Mouse (Mus musculus): ENCODE measurements around the gene Abhd6.

Abhd6 gene

DNA sequence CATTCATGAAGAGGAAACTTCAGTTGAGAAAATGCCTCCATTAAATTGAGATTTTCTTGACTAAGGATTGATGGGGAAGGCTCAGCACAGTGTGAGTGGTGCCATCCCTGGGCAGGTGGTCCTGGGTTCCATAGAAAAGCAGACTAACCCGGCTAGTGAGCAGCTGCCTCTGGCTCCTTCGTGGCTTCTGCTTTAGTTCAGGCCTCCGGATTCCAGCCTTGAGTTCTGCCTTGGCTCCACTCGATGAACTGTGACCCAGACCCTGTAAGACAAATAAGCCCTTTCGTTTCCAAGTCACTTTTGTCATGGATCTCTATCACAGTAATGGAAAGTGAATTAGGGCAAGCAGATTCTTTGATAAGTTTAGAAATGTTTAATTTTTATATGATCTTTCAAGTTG, 31.9 kb downstream of the Abhd6 start:
- DNase-seq, result no peak

DNA sequence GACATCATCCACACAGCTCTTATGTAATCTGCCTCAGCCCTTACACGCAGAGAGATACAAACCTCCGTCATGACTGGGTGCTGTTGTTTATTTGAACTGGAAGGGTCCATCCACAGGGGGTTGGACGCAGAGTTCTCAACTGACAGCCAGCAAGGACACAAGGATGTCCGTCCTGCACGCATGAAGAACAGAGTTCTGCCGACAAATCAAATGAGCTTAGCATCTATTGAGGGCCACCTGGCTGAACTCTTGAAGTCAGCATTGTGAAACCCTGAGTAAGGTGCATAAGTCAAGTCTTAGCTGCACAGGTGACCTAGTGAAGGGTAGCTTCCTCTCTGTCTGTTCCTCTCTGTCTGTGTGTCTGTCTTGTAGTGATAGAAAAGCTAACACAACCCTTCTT, 33.2 kb downstream of the Abhd6 start:
- DNase-seq, result no peak

DNA sequence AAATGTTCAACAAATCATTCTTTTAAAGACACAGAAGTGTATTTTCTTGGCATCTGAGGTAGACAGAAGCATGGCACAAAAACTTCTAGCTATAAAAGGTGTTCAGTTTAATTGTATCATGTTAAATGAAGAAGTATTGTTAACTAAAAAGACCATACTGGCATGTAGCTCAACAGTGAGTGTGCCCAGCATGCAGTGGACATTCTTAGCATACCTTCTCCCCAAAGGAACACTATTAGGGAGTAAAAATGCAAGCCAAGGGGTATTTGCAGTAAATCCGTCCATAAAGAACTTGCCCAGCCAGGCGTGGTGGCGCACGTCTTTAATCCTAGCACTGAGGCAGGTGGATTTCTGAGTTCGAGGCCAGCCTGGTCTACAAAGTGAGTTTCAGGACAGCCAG, 33.7 kb downstream of the Abhd6 start:
- no peak for DNase-seq

DNA sequence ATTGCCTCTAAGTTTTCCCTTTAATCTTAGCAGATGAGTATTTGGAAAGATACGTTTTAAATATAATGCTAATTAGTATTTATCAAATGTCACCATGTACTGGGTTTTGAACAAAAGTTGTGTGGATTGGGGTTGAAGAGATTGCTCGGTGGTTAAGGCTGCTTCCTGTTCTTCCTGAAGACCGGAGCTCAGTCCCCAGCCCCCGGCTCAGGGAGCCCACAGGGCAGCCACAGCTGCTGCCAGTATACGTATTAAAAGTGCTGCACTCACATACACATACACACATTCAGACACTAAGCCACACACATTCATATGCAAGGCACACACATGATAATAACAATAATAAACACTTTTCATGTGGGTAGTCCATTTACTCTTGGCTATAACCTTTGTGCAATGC, 35.4 kb downstream of the Abhd6 start:
- no peak for DNase-seq

GRCm38 (mm10) chr14:8038791-8039448, 36.2 kb downstream of the Abhd6 start:
- peak; percentile 82 to 87 for DNase-seq

DNA sequence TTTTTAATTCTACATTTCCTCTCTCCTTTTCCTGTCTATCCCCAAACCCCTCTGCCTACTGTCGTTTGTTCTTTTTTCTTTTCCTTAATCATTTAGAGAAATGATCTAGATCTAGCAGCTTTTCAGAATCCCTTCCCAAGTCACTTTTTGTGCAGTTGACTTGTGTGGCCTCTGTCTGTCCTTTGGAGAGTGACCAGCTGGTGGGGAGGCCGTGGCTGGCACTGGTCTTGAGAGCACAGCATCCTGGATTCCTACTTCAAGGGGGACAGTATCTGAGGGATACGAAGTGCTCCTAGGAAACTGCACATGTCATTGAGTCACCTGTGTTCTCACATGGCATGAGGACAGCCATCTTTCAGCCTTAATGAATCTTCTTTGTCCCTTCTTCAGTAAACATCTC, 37.5 kb downstream of the Abhd6 start:
- no peak for DNase-seq

- no peak for DNase-seq
Measured at GRCm38 (mm10) chr14:8040911-8041678, 38.4 kb downstream of the Abhd6 start.

GRCm38 (mm10) chr14:8042120-8042519, 39.4 kb downstream of the Abhd6 start:
- no peak for DNase-seq

DNA sequence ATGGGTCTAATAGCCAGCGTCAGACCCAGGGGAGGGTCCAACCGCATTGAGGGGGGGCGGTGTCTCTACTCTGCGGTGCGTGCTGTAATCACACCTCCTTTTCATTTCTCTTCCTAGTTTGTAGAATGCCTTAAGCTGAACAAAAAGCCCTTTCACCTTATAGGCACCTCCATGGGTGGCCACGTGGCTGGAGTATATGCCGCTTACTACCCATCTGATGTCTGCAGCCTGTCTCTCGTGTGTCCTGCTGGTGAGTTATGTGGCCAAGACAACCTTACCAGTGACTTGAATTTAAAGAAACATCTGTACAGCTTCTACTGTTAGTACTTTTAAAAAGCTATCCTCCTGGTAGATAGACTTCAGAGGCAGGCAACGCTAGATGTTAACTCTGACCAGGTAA, 39.9 kb downstream of the Abhd6 start:
- no peak for DNase-seq

- DNase-seq, result peak in 1 of 2 experiments; percentile 30
Measured at GRCm38 (mm10) chr14:8044330-8044729, 41.6 kb downstream of the Abhd6 start.

GRCm38 (mm10) chr14:8044786-8045185, 42.1 kb downstream of the Abhd6 start:
- no peak for DNase-seq

DNA sequence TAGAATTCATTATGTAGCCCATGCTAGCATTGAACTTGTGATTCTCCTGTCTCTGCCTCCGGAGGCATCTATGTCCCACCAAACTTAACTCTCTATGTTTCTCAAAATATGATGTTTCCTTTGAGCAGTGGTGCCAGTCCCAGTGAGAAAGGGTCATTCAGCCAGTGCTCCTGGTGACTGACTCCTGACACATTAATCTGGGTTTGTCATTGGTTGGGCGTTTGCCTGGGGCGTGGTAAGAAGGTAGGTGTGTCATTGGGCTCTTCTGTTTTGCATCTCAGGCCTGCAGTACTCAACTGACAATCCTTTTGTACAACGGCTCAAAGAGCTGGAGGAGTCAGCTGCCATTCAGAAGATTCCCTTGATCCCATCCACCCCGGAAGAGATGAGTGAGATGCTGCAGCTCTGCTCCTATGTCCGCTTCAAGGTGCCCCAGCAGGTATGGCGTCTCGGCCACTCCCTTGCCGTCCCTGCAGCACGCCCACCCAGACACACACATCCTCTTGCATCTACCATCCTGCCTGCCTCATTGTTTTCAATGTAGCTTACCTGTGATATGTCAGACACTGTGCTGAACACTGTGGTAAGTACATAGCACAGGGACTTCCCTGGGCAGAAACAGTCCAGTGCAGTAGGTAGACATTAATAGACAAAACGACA, 42.6 kb downstream of the Abhd6 start:
- DNase-seq, result no peak

DNA sequence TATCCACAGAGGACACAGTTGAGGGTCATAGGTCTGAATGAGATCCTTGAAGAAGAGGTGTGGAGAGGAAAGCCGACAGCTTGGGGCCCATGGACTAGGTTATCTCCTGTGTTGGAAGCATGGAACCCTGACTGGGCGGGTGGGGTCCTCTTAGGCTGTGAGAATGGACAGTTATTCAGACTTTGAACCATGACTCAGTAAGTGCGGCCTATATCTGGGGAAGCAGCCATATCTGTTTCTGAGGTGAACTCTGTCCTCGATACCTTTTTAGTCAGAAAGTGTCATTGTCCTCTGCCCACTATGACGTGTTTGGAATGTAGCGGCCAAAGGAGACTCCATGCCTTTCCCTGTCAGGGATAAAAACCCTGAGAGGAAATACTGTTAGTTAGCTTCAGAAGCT, 44.1 kb downstream of the Abhd6 start:
- DNase-seq, result no peak

- no peak for DNase-seq
Measured at GRCm38 (mm10) chr14:8049334-8049733, 46.6 kb downstream of the Abhd6 start.

DNA sequence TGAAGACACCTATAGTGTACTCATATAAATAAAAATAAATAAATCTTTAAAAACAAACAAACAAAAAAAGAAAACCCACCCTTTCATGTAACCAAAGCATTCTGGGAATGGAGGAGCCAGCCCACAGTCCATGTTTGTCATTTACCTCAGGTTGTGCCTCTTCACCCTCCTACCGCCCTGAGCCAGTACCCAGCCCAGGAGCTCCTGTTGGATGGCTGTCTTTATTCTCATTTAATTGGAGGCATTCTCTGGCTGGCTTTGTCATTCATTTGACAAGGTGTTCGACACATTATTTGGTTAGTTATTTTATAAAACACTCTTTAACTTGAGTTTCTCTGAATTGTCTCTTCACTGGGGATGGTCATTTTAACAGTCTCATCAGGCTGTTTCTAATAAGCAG, 49.2 kb downstream of the Abhd6 start:
- no peak for DNase-seq

DNA sequence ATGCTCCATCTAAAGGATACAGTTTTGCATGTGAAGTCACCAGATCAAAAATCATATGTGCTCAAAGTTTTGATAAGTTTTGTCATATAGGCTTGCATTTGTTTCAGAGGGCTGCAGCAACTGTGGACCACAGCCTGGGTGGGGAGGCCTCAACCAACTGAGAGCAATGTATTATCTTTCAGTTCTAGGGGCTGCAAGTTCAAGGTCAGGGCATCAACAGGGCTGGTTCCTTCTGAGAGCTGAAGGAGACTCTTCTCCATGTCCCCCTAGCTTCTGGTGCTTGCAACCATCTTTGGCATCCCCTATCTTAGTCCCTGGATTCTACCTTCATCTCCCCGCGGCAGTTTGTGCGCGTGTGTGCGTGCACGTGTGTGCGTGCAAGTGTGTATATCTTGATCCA, 50.0 kb downstream of the Abhd6 start:
- DNase-seq, result no peak

DNA sequence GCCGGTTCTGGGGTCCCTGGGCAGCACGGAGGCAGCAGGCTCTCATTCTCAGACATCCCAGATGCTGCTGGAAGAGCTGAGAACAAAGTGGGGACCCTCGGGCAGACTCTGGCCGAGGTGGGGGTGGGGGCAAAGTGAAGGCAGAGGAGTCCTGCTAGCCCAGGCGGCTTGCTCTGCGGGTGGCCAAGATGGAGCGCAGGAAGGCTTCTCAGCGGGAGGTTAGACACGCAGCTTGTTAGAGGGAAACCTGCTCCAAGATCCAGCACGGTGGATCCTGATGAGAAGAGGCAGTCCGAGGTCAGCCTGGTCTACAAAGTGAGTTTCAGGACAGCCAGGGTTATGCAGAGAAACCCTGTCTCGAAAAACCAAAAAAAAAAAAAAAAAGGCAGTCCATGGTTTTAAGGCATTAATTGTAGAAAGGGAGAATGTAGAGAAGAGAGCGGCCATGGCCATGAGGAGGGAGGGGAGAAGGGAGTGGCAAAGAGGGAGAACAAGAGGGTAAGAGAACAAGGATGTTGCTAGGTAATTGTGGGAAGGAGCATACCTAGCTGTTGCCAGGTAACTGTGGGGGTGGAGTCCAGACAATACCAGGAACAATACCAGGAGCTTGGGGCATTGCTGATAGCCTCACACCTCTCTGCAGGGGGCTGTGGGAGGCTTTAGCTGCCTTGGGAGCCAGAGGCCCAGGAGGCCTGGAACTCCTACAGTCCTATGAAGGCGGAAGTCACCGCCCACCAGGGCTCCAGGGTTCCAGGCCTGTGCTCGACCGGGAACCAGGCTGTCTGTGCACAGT, 51.8 kb downstream of the Abhd6 start:
- DNase-seq, result no peak

GRCm38 (mm10) chr14:8056076-8056475, 53.4 kb downstream of the Abhd6 start:
- no peak for DNase-seq

- DNase-seq, result no peak
Measured at GRCm38 (mm10) chr14:8059938-8060337, 57.2 kb downstream of the Abhd6 start.

- no peak for DNase-seq
Measured at GRCm38 (mm10) chr14:8062076-8062475, 59.4 kb downstream of the Abhd6 start.

- no peak for DNase-seq
Measured at GRCm38 (mm10) chr14:8062537-8063301, 60.0 kb downstream of the Abhd6 start.

Measured in kidney, adult 8-10 months (tissue).